Mouse (Mus musculus): ENCODE results near the gene Gigyf1. TPM values are rescaled to one million over a fixed set of nuclear protein-coding genes. Genes with fewer than 3 reads are reported as not detected.

Gigyf1 gene
- polyA plus RNA-seq, 1 experiment from 2014 or later: 4.0 TPM

DNA sequence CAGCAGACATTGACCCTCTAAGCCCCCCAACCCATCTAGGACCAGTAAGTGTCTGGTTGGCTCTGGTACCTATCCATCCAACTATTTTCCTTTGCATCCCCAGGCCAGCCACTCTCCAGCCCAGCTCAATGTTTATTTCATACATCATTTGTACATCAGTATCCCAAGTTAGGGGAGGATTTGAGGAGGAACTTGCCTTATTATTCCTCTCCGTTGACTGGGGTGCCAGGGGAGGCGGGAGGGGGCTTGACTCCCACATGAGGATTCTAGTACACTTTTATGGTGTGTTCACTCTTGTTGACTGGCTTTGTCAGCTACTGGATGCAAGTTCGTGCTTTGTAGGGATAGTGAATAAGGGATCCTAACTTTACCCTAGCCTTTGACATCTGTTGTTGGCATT, 6.6 kb upstream of the Gigyf1 start:
- no peak overlapping the region for H3K27ac ChIP-seq (ENCODE audit: low read depth)
- H3K9me3 ChIP-seq (ENCODE audit: low read length): no peaks in the 10 kb centered on the region
- H3K27me3 ChIP-seq (ENCODE audit: insufficient read depth, low read length): no peaks in the 10 kb centered on the region
- H3K36me3 ChIP-seq (replicated peaks; ENCODE audit: insufficient read depth, low read length): no peaks in the 10 kb centered on the region
- DNase-seq (no peak), ATAC-seq (no peak)
- no peak for TF ChIP-seq EP300 (IDR thresholded peaks at IDR 0.05; ENCODE audit: low read depth)
- TF ChIP-seq CTCF (IDR thresholded peaks at IDR 0.05; ENCODE audit: low read depth): no peak
- H3K4me3 ChIP-seq (ENCODE audit: low read depth, low read length): peak overlapping the region; percentile 90
- peaks cover 13% of the 10 kb centered on the region for H3K4me1 ChIP-seq (ENCODE audit: insufficient read depth)
- peak overlapping the region; percentile 90 for H3K4me2 ChIP-seq (ENCODE audit: low read depth, low read length)
- 63% methylated on average over 3 of the region's 3 CpGs for WGBS (ENCODE audit: insufficient replicate concordance)
- no peak overlapping the region for H3K9ac ChIP-seq (replicated peaks)

DNA sequence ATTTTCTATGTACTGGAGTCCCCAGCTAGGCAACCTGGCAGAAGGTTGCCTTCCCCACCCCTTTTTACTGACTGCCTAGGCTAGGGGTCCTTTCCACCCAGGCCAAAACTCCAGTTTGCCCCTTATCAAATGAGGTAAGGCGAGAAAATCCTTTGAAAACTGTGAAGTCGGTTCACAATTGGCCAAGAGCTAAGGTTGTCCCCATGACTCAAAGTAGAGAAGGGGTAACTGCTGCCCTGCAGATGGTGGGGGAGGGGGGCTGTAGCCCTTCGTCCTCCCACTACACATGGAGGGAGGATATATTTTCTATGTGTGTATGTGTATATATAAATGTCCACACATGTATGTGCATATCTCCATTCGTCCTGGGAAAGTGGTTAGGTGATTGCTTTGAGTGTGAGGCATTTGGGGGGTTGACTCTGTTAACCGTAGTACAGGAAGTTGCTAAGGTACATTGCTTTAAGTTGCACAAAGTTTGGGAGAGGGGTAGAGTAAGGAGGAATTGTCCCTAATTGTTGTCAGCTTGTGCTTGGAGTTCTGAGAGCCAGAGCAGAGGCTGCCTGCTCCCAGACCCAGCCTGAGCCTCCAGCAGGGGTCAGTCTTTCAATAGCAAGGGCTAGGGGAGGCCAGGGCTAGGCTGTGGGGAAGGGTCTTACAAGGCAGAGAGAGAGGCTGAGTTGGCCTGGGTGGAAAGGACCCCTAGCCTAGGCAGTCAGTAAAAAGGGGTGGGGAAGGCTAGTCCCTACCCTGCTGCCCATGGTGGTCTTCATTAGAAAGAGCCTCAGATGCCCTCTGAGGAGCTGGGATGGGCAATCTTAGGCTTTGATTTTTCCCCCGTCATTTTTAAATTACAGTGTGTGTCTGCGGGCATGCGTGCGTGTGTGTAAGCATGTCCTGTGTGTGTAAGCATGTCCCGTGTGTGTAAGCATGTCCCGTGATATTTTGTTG, 5.2 kb upstream of the Gigyf1 start:
- Histone ChIP-seq H3K4me3 (ENCODE audit: low read depth, low read length) (no peak overlapping the region), H3K4me2 (ENCODE audit: low read depth, low read length) (no peak overlapping the region), H3K4me1 (ENCODE audit: insufficient read depth) (peaks cover 13% of the 10 kb centered on the region), H3K9ac (replicated peaks) (no peak overlapping the region), H3K9me3 (ENCODE audit: low read length) (no peaks in the 10 kb centered on the region), H3K27ac (ENCODE audit: low read depth) (no peak overlapping the region), H3K36me3 (replicated peaks; ENCODE audit: insufficient read depth, low read length) (no peaks in the 10 kb centered on the region; the same call in 1 of the 2 replicates), H3K27me3 (ENCODE audit: insufficient read depth, low read length) (no peaks in the 10 kb centered on the region)
- no peak for DNase-seq
- TF ChIP-seq EP300 (IDR thresholded peaks at IDR 0.05; ENCODE audit: low read depth): no peak
- TF ChIP-seq CTCF (IDR thresholded peaks at IDR 0.05; ENCODE audit: low read depth): peak; percentile 72
- ATAC-seq: no peak
- WGBS (ENCODE audit: insufficient replicate concordance): 76% methylated on average over 11 of the region's 11 CpGs

DNA sequence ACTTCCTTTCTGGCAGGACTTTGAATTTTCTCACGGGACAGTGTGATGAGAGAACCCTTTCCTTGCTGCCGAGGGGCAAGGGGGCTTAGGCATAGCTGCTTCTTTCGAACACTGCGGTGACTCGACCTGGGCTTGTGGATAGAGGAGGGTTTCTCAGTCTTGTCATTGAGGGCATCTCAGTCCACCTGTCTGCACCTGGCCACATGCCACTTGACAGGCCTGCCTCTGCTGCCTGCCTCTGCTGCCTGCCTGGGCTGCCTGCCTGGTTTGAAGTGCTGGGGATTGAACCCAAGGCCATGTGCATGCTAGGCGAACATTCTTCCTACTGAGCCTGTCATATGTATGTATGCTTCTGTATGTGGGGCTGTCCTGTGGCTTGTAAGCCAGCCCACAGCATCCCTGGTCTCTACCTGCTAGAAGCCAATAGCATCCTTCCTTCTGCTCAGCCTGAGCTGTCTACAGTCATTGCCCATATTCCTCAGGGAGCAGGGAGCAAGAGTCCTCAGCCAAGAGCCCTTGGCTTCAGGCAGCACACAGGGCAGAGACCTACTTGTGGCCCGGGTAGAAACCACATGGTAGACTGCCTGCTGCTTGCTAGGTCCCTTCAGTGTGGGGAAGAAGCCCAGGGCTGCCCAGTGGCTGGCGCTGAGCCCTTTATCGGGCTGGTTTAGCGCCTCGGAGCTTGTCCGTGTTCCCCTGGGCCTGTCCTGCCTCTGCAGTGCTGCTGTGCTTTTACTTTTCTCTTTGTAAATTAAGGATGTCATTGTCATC, 4.2 kb upstream of the Gigyf1 start:
- Histone ChIP-seq H3K9ac (replicated peaks) (no peak overlapping the region), H3K4me3 (ENCODE audit: low read depth, low read length) (no peak overlapping the region), H3K36me3 (replicated peaks; ENCODE audit: insufficient read depth, low read length) (peaks cover 6% of the 10 kb centered on the region), H3K9me3 (ENCODE audit: low read length) (no peaks in the 10 kb centered on the region), H3K27me3 (ENCODE audit: insufficient read depth, low read length) (no peaks in the 10 kb centered on the region), H3K27ac (ENCODE audit: low read depth) (no peak overlapping the region), H3K4me1 (ENCODE audit: insufficient read depth) (peaks cover 13% of the 10 kb centered on the region), H3K4me2 (ENCODE audit: low read depth, low read length) (no peak overlapping the region)
- TF ChIP-seq CTCF (IDR thresholded peaks at IDR 0.05; ENCODE audit: low read depth) (no peak), EP300 (IDR thresholded peaks at IDR 0.05; ENCODE audit: low read depth) (no peak)
- ATAC-seq (no peak), DNase-seq (no peak)
- 79% methylated on average over 12 of the region's 12 CpGs for WGBS (ENCODE audit: insufficient replicate concordance)

DNA sequence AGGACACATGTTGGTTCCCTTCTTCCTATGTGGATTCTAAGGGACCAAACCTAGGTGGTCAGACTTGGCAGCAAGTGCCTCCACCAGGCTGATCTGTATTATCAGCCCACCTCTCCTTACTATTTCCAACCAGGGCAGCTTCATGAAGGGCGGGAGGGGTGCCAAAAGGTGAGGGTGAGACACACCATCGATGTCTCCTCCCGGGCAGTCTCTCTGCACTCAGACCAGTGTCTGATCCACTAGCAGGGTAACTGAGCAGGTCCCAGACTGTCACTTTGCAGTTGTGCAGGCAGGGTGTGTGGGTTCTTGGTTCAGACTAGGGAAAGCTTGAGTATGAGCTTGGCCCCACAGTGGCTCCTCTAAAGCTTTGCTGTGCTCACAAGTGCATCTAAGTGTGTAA, 3.5 kb upstream of the Gigyf1 start:
- no peak for ATAC-seq
- no peak overlapping the region for H3K27ac ChIP-seq (ENCODE audit: low read depth)
- H3K4me1 ChIP-seq (ENCODE audit: insufficient read depth): peaks cover 11% of the 10 kb centered on the region
- no peak overlapping the region for H3K4me2 ChIP-seq (ENCODE audit: low read depth, low read length)
- TF ChIP-seq CTCF (IDR thresholded peaks at IDR 0.05; ENCODE audit: low read depth) (no peak), EP300 (IDR thresholded peaks at IDR 0.05; ENCODE audit: low read depth) (no peak)
- H3K9me3 ChIP-seq (ENCODE audit: low read length): no peaks in the 10 kb centered on the region
- H3K27me3 ChIP-seq (ENCODE audit: insufficient read depth, low read length): no peaks in the 10 kb centered on the region
- no peak overlapping the region for H3K9ac ChIP-seq (replicated peaks)
- no peak for DNase-seq
- H3K4me3 ChIP-seq (ENCODE audit: low read depth, low read length): no peak overlapping the region
- 77% methylated on average over 3 of the region's 3 CpGs for WGBS (ENCODE audit: insufficient replicate concordance)
- peaks cover 13% of the 10 kb centered on the region for H3K36me3 ChIP-seq (replicated peaks; ENCODE audit: insufficient read depth, low read length)

DNA sequence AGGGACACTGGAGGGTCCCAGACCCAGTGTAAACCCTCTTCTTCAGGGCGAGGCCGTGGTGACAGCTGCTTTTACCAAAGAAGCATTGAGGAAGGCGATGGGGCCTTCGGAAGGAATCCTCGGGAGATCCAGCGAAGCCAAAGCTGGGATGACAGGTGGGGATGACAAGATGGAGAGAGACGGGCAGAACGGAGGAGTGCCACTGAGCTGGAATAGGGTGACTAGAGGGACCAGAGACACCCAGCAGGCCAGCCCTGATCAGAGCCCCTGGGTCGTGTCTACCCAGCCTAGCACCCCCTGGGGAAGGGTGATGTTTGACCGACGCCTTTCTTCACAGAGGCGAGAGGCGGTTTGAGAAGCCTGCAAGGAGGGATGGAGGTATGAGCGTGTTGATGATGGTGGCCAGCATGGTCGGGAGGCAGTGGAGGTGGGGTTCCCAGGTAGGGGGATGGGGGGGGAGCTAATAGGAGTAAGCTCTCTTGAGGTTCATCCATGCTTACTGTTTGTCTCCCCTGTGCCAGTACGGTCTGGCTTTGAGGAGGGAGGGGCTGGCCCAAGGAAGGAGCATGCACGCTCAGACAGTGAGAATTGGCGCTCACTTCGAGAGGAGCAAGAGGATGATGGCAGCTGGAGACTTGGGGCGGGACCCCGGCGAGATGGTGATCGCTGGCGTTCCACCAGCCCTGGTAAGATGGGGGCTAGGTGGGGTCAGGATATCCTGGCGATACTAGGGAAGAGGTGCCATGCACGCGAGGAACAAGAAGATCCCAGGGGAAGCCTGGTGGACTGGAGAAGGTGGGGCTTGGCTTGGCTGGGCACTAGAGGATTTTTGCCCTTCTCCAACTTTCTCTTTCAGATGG, 1.6 kb downstream of the Gigyf1 start:
- Histone ChIP-seq H3K9ac (replicated peaks) (no peak overlapping the region), H3K9me3 (ENCODE audit: low read length) (no peaks in the 10 kb centered on the region), H3K4me2 (ENCODE audit: low read depth, low read length) (no peak overlapping the region), H3K36me3 (replicated peaks; ENCODE audit: insufficient read depth, low read length) (peaks cover 63% of the 10 kb centered on the region), H3K27me3 (ENCODE audit: insufficient read depth, low read length) (no peaks in the 10 kb centered on the region), H3K27ac (ENCODE audit: low read depth) (no peak overlapping the region), H3K4me1 (ENCODE audit: insufficient read depth) (no peaks in the 10 kb centered on the region), H3K4me3 (ENCODE audit: low read depth, low read length) (no peak overlapping the region)
- ATAC-seq (no peak), DNase-seq (no peak)
- 90% methylated on average over 27 of the region's 27 CpGs for WGBS (ENCODE audit: insufficient replicate concordance)
- TF ChIP-seq EP300 (IDR thresholded peaks at IDR 0.05; ENCODE audit: low read depth) (no peak), CTCF (IDR thresholded peaks at IDR 0.05; ENCODE audit: low read depth) (no peak)
